Mouse (Mus musculus) urinary bladder, postnatal 10 days (tissue): Measurements from ENCODE around the gene Olfr457.
"Not testable (repeated sequence)": the region's sequence is repeated elsewhere in the genome, so short reads cannot be mapped to it uniquely, and the experiment has no call there.

Experiments
- DNase-seq: peaks from one replicate; pipeline ENCODE4 v3.0.0; 2022; ENCODE audit warnings: low spot score

The Olfr457 gene

DNA sequence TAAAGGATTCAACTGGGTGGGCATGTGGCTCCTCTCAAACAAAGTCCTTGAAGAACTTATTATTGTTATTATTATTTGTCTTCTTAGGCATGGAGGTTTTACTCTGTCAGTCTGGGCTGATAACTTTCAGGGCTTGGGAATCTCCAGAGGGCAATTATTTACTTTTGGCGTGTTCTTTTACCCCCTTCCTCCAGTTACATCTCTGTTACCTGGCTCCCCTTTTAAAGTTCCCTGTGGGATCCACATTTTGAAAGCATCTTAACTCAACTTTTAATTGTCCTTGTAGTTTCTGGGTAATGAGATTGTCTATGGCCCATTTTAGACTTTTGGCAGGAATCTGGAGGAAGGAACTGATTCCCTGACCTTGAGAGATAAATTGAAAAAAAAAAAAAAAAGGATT lies at the start of gene Olfr457:
Gene Olfr457 (minus strand): TSS at position 101 of the 400 bp plus-strand sequence.
- no peak for DNase-seq

DNA sequence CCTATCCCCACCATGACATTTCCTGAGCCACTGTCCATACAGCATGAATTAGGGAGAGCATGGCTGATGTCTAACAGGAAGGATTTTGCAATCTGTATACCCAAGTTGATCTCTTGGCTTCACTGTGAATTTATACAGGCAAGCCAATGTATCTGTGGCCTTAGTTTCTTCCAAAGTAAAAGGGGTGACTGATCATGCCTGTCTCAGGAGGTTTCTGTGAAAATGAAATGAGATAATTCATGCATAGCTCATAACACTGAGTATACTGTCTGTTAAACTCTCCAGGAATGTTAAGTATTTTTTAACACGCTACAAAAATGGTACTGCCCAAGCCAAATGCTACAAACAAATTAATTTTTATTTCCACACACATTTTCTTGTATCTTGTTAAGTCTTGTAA lies 37.3 kb upstream of the Olfr457 start:
- DNase-seq, result no peak

DNA sequence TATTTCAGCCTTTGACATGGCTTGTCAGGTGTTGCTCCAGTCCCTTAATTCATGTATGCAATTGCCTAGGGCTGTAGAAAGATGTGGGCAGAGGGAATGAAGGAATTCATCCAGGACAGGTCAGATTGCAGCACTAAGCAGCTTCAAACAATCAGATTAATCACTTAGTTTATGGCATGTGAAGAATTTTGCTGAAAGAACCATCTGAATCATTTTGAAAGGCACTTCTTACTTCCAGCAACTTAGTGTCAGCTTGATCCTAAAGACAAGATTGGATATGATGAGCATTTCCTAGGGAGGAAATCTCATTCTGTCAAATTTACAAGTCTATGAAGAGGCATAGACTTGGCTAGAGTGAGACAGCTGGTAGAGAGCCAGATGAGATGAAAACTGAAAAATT lies 33.2 kb upstream of the Olfr457 start:
- DNase-seq, result no peak

DNA sequence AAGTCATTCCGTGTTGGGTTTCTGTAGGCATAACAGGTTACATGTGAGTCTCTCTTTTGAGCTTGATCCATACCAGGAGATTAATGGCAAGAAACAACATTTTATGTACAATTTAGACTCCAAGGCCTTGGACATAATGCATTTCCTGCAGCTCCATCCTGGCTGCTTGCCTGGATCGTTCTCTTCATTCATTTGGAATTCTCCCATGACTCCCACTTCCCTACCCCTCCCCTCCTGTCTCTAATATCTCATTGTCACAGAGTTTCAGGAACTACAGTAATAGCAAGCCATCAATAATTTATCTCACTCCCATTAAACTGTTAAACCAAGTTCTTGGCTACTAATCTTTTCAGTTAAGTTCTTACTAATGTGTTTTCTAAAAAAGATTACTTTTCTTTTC lies 27.3 kb upstream of the Olfr457 start:
- no peak for DNase-seq

DNA sequence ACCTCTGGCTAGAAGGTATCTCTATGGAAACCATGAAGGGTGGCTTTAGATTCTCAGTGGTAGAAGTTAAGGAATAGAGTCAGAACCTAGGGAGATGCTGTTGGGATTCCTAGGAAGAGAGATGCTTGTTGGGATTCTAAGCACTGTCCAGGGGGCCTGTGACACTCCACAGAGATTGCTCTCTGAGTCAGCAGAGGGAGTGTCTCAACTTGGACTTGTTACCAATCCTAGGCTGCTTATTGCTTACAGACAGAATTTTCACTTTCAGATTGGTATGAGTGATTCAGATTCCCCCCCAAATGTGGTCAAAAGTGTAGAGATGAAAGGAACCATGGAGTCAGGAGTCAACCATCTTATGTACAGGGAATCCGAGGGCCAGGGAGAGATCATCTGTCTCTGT lies 13.6 kb upstream of the Olfr457 start:
- DNase-seq, result no peak

DNA sequence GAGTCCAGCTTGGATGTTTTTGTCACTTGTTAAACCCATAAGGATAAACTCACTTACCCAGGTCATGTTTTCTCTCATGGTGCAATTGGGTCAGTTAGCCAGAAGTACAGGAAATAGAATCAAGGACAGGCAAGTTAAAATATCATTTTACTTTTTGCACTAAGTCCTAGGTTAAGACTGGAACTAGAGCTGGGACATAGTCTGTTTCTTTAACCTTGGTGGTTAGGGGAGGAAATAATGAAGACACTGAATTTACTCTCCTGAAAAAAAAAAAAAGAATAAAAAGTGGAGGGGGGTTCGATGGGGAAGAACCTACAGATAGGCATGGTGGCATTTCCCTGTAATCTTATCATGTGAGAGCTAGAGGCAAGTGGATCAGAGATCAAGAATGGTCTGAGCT lies 11.0 kb upstream of the Olfr457 start, which contains the start of gene Olfr456:
Gene Olfr456 (minus strand): TSS at position 101 of the 400 bp plus-strand sequence.
- DNase-seq, result no peak

DNA sequence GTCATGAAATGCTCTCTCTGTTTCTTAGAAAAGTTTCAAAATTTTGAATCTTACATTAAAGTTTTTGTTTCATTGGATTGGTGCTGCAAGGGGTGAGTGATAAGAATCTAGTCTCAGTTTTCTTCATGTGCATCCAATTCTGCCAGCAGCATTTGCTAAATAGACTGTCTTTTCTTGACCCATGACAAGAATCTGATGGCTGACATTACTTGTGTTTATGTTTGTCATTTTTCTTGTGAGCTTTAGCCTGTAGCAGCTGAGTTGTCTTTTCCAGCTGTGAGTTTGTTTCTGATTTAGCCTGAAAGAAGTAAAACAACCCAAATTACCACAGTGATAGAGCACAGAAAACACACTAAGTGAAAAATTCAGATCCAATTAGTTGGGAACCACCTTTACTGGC lies 8.5 kb upstream of the Olfr457 start:
- no peak for DNase-seq

DNA sequence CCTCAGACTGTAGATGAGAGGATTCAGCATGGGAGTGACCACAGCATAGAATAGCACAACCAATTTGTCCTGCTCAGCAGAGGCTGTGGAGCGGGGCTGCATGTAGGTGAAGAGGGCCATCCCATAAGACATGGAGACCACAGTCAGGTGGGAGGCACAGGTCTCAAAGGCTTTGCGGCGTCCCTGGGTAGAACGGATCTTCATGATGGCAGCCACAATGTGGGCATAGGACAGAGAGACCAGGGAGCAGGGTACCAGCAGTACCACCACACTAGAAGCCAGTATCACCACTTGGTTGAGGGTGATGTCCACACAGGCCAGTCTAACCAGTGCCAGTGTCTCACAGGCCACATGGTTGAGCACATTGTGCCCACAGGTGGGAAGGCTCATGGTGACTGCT lies 4.8 kb downstream of the Olfr457 start:
- not testable (repeated sequence) for DNase-seq

DNA sequence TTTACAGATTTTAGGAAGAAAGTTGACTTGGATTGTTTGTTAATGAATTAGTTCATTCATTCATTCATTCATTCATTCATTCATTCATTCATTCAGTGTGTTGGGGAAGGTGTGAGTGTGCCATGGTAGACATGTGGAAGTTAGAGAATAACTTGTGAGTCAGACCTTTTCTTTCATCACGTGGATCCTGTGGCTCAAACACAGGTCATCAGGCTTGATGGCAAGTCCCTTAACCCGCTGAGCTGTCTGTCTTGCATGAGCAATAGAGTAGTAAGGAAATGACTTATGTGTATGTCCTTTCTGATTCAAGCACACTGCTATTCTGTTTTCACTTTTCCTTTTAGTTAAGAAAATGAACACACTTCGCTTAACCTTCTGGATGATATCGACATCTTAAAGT lies 5.6 kb downstream of the Olfr457 start:
- no peak for DNase-seq

DNA sequence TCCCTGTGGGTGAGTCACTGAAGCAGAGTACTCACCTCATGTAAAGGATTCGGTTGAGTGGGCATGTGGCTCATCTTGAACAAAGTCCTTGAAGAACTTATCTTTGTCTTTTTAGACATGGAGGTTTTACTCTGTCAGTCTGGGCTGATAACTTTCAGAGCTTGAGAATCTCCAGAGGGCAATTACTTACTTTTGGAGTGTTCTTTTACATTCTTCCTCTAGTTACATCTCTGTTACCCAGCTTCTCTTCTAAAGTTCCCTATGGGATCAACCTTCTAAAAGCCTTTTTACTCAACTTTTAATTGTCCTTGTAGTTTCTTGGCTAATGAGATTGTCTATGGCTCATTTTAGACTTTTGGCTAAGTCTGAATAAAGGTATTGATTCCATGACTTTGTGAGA lies 11.0 kb downstream of the Olfr457 start, which contains the start of gene Olfr458:
Gene Olfr458 (minus strand): TSS at position 101 of the 400 bp plus-strand sequence.
- no peak for DNase-seq

DNA sequence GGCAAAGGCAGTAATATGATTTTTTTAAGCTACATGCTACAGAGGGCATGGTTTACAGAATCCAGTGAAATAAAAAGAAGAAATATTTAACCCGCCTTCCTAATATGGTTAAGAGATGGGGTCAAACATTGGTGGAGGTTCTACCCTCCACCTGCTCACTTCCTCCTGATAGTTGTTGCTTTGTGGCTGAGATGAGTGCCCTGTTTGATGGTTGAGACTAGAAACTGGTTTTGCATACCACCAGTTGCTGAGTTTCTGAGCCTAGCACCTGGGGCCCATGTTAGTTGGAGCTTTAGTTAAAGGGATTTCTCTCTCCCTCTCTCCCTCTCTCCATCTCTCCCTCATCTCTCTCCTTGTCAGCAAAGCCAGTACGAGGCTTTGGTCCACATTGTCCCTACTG lies 28.8 kb downstream of the Olfr457 start:
- DNase-seq, result no peak

DNA sequence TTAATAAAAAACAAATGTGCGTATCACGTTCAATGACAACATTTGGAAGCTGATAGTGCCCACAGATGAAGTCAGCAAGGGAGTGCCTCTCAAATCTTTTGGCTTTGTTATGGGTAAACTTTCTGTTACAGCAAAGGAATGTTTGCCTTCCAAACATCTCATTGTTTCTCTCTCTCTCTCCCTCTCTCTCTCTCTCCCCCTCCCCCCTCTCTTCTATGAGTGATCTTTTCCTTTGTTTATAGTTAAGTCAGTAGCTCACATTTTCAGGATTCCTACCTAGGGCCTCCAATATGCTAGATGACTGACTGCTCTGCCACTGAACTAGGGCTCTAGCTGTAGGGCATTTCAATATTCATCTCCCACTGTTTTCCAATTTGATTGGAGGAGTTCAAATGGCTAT lies 31.6 kb downstream of the Olfr457 start:
- DNase-seq, result no peak

DNA sequence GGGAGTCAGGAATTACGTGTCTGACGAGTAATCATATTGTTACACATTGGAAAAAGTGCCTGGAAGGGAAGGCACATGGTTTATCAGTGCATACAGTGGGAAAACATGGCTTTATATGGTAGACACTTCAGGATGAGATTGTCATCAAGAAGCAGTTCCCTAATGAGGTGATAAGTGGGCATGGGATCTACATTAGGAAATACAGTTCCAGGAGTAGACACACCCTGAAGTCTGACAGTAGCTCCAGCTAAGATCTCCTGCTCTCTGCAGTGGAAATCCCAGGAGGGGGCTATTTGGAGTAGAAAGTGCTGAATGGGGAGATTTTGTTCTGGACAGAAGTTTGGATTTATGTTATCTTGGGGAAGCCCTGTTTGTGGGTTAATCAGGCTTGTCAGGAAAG lies 34.7 kb downstream of the Olfr457 start:
- DNase-seq, result no peak

DNA sequence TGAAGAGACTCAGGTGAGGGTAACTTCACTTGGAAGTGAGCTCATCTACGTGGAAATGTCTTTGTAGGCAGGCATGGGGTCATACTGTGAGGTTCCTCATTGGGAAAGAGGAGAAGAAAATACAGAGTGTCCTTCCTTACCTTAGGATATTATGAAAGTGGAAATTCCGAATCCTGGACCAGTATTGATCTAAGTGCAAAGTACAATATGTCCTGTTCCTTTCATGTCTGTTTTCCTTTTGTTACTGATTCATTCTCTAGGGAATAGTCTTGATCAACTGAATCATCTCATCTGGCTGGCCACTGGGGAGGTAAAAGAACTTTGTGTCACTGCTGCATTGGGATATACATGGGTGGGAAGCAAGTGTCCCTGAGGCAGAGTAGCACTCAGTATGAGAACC lies 40.6 kb downstream of the Olfr457 start:
- no peak for DNase-seq

DNA sequence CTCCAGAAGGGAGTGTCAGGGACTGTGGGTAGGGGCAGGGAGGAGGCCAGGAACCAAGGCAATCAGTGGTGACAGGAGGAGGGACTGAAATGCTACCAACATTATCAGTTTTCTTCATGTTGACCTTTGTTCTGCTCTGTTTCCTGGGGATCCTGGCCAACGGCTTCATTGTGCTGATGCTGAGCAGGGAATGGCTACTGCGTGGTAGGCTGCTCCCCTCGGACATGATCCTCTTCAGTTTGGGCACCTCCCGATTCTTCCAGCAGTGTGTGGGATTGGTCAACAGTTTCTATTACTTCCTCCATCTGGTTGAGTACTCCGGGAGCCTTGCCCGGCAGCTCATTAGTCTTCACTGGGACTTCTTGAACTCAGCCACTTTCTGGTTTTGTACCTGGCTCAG lies 41.7 kb downstream of the Olfr457 start, which contains the start of gene Tas2r126:
Gene Tas2r126 (plus strand): TSS at position 90 of the 400 bp plus-strand sequence.
- DNase-seq, result no peak

DNA sequence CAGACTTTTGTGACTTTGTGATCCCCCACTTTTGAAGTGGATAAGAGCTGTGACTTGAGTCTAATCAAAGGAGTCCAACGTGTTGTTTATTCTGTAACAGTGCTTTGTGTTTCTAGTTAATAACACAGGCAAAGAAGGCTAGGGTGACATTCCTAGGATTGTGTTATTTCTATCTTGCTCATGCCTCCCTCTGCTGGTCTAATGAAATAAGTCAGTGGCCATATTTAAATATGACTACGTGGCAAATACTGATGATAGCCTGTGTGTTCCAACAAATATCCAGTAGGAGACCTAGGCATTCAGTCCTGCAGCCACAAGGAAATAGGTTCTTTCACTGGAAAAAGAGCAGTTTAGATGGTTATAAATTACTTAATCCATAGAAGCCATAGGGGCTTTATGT lies 42.6 kb downstream of the Olfr457 start:
- no peak for DNase-seq

DNA sequence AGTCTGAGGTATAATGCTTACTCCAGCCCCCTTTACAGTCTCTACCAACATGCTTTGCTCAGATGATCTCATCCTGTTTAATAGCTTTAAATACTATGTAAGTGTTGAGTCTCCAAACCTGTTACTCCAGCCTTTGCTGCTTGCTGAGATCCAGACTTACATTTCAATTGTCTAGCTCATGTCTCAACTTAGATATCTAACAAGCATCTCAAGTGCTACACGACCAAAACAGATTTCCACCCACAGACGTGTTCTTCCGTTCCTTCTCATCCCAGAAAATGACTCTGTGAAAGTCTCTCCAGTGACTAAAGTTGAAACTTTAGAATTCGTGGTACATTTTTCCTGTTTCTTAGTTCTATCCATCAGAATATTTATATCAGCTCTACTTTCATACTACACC lies 49.8 kb downstream of the Olfr457 start:
- no peak for DNase-seq

DNA sequence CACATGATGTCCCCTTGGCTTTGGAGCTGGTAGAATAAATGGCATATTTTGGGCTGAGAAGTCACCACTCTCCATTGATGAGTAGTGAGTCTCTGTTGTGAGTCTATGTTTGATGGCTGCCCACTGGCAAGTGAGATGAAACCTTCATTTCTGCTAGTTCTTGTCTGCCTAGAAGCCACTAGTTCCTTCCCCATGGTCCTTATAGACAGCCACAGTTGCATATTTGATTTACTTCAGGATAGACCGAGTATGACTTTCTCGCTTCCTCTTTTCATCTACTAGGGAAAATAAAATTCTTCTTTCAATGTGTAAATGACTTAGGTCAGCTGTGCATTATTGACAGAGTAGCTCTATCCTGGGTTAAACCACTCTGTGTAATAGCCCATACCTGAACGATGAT lies 51.7 kb downstream of the Olfr457 start:
- DNase-seq, result no peak

DNA sequence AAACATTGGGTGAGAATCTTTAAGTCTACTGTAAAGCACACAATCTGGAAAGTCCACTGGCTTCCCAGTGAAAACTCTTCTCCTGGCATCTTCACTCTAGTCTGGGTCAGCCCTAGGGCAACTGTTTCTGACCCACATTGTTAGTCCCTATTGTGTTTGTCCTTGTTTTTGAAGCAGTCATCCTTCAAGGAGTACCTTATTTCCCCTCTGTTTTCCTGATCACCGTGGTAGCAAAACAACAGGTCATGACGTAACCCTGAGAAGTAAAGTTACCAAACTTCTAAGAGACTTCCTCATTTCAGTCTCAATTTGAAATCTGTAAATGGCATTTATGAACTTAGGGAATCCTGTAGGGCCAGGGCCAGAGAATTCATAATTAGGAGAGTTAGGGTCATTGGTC lies 54.7 kb downstream of the Olfr457 start:
- DNase-seq, result no peak

DNA sequence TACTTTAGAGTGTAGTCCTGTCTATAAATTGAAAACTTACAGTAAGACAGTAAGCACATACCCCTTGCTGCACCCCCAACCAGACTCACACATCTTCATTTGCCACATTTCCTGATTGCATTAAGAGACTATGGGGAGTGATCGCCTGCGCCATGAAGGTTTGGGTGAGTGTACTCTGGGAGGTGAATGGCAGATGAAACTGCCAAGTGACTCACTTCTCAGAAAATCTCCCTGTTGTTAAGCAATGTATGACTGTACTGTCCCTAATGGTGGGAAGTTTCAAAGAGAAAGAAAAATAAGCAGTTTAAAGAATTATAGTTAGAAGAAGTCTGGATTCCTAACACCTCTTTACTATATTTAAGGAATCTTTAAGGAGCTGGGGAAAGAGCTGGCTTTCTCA lies 56.7 kb downstream of the Olfr457 start:
- DNase-seq, result no peak
